Mouse (Mus musculus) heart, embryonic 11.5 days (tissue): ENCODE results near the gene Sart3. TPM values are rescaled to one million over a fixed set of nuclear protein-coding genes. Genes with fewer than 3 reads are reported as not detected.

Experiments
- ATAC-seq: fragments of 200-750 bp; cut with Nextera tagmentation; replicated peaks from 2 replicates; pipeline ENCODE4 v1.8.0; 2017; ENCODE audit warnings: moderate library complexity; ENCODE audit not compliant: insufficient number of reproducible peaks, low FRiP score, low TSS enrichment
- H3K27ac ChIP-seq: fragments of 300-500 bp; sonication (generic); 2 replicates; pipeline ENCODE4 v1.5.1; 2014; ENCODE audit warnings: mild to moderate bottlenecking, low read depth, low read length
- H3K27me3 ChIP-seq: fragments of 300-500 bp; sonication (generic); 2 replicates; pipeline ENCODE4 v1.6.1; 2014; ENCODE audit warnings: mild to moderate bottlenecking, low read length, mixed read lengths; ENCODE audit not compliant: control insufficient read depth, insufficient read depth
- H3K36me3 ChIP-seq: fragments of 300-500 bp; sonication (generic); 2 replicates; pipeline ENCODE4 v1.6.1; 2014; ENCODE audit warnings: mild to moderate bottlenecking, low read length, moderate library complexity, mixed read lengths; ENCODE audit not compliant: control insufficient read depth, insufficient read depth
- H3K4me1 ChIP-seq: fragments of 300-500 bp; sonication (generic); 2 replicates; pipeline ENCODE4 v1.6.1; 2014; ENCODE audit warnings: low read length; ENCODE audit not compliant: control insufficient read depth, insufficient read depth
- H3K4me2 ChIP-seq: fragments of 300-500 bp; sonication (generic); 2 replicates; pipeline ENCODE4 v1.6.1; 2014; ENCODE audit warnings: mild to moderate bottlenecking, moderate library complexity
- H3K4me3 ChIP-seq: fragments of 300-500 bp; sonication (generic); 2 replicates; pipeline ENCODE4 v1.5.1; 2014; ENCODE audit warnings: low read depth, low read length
- H3K9ac ChIP-seq: fragments of 300-500 bp; sonication (generic); 2 replicates; pipeline ENCODE4 v1.6.1; 2014; ENCODE audit warnings: mild to moderate bottlenecking, low read depth, low read length, moderate library complexity
- H3K9me3 ChIP-seq: fragments of 300-500 bp; sonication (generic); replicated peaks from 2 replicates; pipeline ENCODE4 v1.6.1; 2016; ENCODE audit warnings: low read length; ENCODE audit not compliant: control insufficient read depth
- WGBS: fragments of 180-500 bp; shearing (Covaris S2); extraction: QIAGEN DNeasy Blood & Tissue Kit; methylation state at CpG from one replicate; pipeline ENCODE4 v1.1.7; 2014; ENCODE audit not compliant: insufficient replicate concordance; 5-methylcytosine and 5-hydroxymethylcytosine counted together
- polyA plus RNA-seq: library from polyadenylated mRNA; unstranded; fragments of >200 nt; fragmentation: Nextera tagmentation; extraction: Ambion mirVana; gene quantifications from 2 replicates; pipeline ENCODE4 v1.2.1, GENCODE M21; 2014

Gene Sart3
- polyA plus RNA-seq, 1 experiment from 2014 or later: 31.6 TPM

- 70% methylated on average over 8 of the region's 8 CpGs for WGBS
- no peaks in the 10 kb centered on the region for H3K4me1 ChIP-seq
- H3K4me3 ChIP-seq: no peak overlapping the region
- no peak overlapping the region for H3K4me2 ChIP-seq
- no peaks in the 10 kb centered on the region for H3K9me3 ChIP-seq
- no peaks in the 10 kb centered on the region for H3K36me3 ChIP-seq
- H3K9ac ChIP-seq: no peak overlapping the region
- H3K27ac ChIP-seq: no peak overlapping the region
- H3K27me3 ChIP-seq: peaks cover 3% of the 10 kb centered on the region; the same call in 1 of the 2 replicates
- ATAC-seq: no peak
These were observed 53.1 kb downstream of the Sart3 start for GRCm38 (mm10) chr5:113719221-113719661.

DNA sequence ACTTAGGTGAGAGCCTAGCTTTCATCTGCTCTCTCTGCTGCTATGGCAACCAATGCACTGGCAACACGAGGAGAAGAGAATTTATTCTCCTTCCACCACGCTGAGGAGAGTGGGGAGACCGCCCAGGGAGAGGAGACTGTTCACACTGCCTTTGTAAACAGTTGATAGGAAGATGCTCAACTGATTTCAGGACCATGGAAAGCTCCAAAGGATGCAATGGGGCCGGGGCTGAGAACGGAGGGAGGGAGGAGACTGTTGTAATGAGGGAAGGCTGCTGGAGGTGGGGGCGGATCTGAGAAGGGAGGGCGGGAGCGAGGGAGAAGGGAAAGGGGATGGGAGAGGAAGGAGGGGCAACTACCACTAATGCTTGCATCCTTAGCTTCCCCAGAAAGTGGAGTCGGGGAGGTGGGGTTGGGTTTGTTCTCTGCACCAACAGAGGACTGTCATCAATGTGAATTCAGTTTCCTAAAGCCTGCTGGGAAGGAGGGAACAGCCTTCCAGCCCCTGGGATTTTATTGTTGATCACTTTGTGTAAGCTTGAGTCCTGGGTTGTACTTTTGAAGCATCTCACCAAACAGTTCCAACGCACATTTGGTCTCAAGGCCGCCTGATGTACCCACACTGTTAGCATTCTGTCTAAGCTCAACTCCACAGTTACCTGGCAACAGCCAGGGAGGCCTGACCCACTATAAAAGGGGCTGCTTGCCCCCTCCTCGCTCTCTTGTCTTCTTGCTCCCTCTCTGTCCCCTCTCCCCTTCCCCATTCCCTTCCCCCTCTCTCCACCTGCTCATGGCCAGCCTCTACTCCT is 55.5 kb downstream of the Sart3 start:
- ATAC-seq: 0 out of 2 replicates have a peak, but pooled peaks have one; percentile 26
- Histone ChIP-seq H3K27me3 (no peaks in the 10 kb centered on the region), H3K9ac (no peak overlapping the region), H3K36me3 (no peaks in the 10 kb centered on the region), H3K27ac (no peak overlapping the region), H3K9me3 (no peaks in the 10 kb centered on the region), H3K4me3 (no peak overlapping the region), H3K4me2 (no peak overlapping the region), H3K4me1 (no peaks in the 10 kb centered on the region)
- WGBS: 8% methylated on average over 12 of the region's 12 CpGs

- Histone ChIP-seq H3K4me1 (no peaks in the 10 kb centered on the region), H3K4me3 (no peak overlapping the region), H3K27me3 (0 out of 2 replicates have a peak, but pooled peaks cover 2% of the 10 kb centered on the region), H3K9me3 (no peaks in the 10 kb centered on the region), H3K27ac (no peak overlapping the region), H3K36me3 (no peaks in the 10 kb centered on the region), H3K4me2 (no peak overlapping the region), H3K9ac (no peak overlapping the region)
- WGBS: 61% methylated on average over 2 of the region's 2 CpGs
- no peak for ATAC-seq
These were observed 59.4 kb downstream of the Sart3 start for GRCm38 (mm10) chr5:113712861-113713260.

DNA sequence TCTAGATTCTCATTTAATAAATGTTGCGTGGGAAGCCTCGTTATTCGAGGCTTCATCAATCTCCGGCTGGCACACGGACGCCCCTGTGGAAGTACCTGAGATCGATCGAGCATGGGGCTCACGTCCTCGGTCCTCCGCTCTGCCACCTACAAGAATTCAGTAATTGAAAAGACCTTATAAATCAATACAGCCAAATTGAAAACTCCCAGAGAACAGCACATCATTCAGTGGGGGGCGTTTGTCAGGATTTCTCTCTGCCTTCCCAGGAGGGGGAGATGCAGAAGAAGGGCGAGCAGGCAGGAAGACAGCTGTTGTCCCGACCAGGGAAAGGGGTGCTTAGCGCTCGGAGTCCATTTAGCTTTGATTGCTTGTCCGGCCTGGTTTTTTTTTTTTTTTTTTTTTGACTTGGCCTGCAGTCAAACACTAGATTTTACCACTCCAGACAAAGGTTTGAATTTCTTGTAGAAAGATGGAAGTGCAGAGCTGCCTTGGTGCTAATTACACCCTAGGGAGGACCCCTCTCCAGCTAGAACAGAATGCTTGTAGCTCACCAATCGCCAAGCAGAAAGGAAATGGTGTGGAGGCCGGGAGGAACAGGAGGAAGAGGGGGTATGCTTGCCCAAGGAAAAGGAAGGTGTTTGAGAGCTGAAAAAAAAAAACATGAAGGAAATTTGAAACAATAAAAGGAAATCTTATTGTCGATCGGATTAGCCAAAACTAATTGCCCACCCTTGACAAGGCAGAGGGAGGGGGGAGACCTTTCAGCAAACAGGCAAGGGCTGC is 68.3 kb downstream of the Sart3 start:
- Histone ChIP-seq H3K36me3 (no peaks in the 10 kb centered on the region), H3K4me3 (no peak overlapping the region), H3K27ac (no peak overlapping the region), H3K27me3 (no peaks in the 10 kb centered on the region), H3K9me3 (no peaks in the 10 kb centered on the region), H3K9ac (no peak overlapping the region), H3K4me1 (no peaks in the 10 kb centered on the region), H3K4me2 (no peak overlapping the region)
- 57% methylated on average over 21 of the region's 21 CpGs for WGBS
- ATAC-seq: no peak

DNA sequence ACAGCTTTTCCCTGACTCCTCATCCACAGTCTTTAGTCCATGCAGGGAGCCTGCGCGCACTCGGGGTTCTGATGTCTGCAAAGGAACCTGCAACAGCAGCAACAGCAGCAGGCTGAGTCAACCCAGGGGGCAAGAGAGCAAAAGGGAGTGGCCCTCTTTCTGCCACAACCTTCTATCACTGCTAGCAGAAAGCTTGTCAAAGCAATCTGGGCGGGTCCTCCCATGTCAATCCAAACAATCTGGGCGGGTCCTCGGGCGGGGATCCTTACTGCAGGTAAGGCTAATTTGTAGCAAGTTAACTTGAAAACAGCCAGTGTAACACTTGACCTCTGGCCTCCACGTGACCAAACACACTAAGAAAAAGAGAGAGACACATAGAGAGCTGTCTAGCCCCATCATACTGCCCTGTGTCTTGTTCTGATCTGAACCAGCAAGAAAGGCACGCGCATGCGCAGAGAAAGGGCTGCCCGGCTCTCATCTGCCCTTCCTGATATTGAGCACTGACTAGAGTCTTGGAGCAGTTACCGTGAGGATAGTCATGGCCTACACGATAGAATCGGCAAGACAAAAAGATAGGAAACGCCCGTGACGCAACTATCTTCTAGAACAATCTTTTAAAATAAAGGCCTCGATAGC is 71.8 kb downstream of the Sart3 start:
- no peaks in the 10 kb centered on the region for H3K36me3 ChIP-seq
- no peak overlapping the region for H3K27ac ChIP-seq
- H3K9me3 ChIP-seq: no peaks in the 10 kb centered on the region
- no peaks in the 10 kb centered on the region; the same call in 1 of the 2 replicates for H3K27me3 ChIP-seq
- no peak overlapping the region for H3K4me2 ChIP-seq
- H3K9ac ChIP-seq: no peak overlapping the region
- ATAC-seq: no peak
- H3K4me1 ChIP-seq: no peaks in the 10 kb centered on the region
- WGBS: 67% methylated on average over 19 of the region's 19 CpGs
- H3K4me3 ChIP-seq: no peak overlapping the region

DNA sequence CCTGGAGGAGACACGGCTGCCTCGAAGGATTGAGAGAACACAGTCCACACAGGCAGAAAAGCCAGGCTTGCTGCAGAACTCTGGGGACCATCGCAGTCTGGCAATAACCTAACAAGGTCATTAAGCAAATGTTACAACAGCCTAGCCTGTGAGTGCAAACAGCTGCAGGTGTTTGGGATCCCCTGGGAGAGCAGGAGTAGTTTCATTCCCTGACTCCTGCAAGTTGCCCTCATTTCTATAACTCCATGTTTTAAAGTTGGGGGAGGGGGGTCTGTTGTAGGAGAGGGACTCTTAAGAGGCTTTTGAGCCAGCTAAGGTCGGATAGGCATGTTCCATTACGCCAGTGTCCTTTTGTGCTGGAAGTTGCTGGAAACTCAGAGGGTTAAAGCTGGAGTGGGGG is 77.9 kb downstream of the Sart3 start:
- H3K36me3 ChIP-seq: no peaks in the 10 kb centered on the region
- no peak overlapping the region for H3K27ac ChIP-seq
- H3K4me1 ChIP-seq: 0 out of 2 replicates have a peak, but pooled peaks cover 2% of the 10 kb centered on the region
- no peak overlapping the region for H3K9ac ChIP-seq
- H3K4me3 ChIP-seq: no peak overlapping the region
- ATAC-seq: no peak
- no peaks in the 10 kb centered on the region for H3K9me3 ChIP-seq
- peaks cover 5% of the 10 kb centered on the region for H3K27me3 ChIP-seq
- H3K4me2 ChIP-seq: no peak overlapping the region
- WGBS: 50% methylated on average over 5 of the region's 5 CpGs

- peaks cover 5% of the 10 kb centered on the region for H3K27me3 ChIP-seq
- ATAC-seq: no peak
- H3K27ac ChIP-seq: no peak overlapping the region
- H3K9ac ChIP-seq: no peak overlapping the region
- H3K9me3 ChIP-seq: no peaks in the 10 kb centered on the region
- H3K36me3 ChIP-seq: no peaks in the 10 kb centered on the region
- H3K4me1 ChIP-seq: 0 out of 2 replicates have a peak, but pooled peaks cover 2% of the 10 kb centered on the region
- no peak overlapping the region for H3K4me2 ChIP-seq
- 48% methylated on average over 4 of the region's 4 CpGs for WGBS
- no peak overlapping the region for H3K4me3 ChIP-seq
These were observed 78.3 kb downstream of the Sart3 start for GRCm38 (mm10) chr5:113694000-113694399.

- no peak for ATAC-seq
- WGBS: 75% methylated on average over 8 of the region's 8 CpGs
- H3K36me3 ChIP-seq: no peaks in the 10 kb centered on the region
- H3K27ac ChIP-seq: no peak overlapping the region
- 0 out of 2 replicates have a peak, but pooled peaks cover 2% of the 10 kb centered on the region for H3K4me1 ChIP-seq
- no peak overlapping the region for H3K9ac ChIP-seq
- H3K4me2 ChIP-seq: no peak overlapping the region
- H3K27me3 ChIP-seq: peaks cover 5% of the 10 kb centered on the region
- no peak overlapping the region for H3K4me3 ChIP-seq
- no peaks in the 10 kb centered on the region for H3K9me3 ChIP-seq
These were observed 79.0 kb downstream of the Sart3 start for GRCm38 (mm10) chr5:113693196-113693755.
